Mouse (Mus musculus) kidney, postnatal 14 days (tissue): ENCODE results near the gene Lrmda.
A peak's percentile ranks its signal among the peaks of the same experiment; 100 is the strongest.

Experiments used
- DNase-seq: peaks from one replicate; pipeline ENCODE4 v3.0.0; 2022; ENCODE audit warnings: mixed read lengths

The Lrmda gene

GRCm38 (mm10) chr14:22813389-22813788, 793.9 kb downstream of the Lrmda start:
- DNase-seq, result peak; percentile 57

DNA sequence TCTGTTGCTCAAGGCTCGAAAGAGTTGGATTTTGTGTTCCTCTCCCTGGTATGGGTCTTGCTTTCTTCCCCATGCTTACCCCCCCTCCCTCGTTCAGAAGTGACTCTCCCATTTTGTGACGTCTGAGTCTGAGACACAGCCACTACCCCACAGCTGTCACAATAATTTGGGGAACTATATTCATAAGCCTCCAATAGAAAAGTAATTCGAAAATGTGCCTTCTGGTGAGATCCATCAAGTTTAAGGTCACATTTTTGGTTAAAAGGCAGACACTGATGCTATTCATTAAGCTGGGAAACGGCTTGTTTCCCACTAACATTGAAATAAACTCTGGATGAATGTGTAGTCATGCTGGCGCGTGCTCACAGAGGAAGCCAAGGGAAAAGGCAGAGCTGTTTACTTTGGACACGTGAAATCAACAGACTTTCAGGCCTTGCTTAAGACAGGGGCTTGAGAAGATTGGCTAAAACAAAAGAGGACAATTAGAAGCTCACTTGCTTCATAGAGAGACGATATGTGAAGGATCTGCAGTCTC, 795.4 kb downstream of the Lrmda start:
- DNase-seq, result peak; percentile 45

- peak; percentile 61 for DNase-seq
Observed at GRCm38 (mm10) chr14:22817346-22818201, 798.1 kb downstream of the Lrmda start.

DNA sequence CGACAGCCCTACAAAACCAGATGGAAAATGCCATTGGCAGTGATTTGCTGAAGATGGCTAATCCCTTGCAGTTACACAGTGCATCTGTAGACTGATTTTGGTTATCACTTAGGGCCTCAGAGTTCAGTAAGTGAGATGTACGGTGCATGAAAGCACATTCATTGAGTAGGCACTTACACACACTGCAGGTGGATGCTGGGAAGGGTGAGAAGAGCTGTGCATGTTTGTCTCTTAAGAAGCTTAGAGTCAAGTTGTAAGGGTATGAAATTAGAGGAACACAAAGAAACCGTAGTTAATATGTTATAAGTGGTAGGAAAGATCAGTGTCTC, 798.7 kb downstream of the Lrmda start:
- DNase-seq, result no peak

DNA sequence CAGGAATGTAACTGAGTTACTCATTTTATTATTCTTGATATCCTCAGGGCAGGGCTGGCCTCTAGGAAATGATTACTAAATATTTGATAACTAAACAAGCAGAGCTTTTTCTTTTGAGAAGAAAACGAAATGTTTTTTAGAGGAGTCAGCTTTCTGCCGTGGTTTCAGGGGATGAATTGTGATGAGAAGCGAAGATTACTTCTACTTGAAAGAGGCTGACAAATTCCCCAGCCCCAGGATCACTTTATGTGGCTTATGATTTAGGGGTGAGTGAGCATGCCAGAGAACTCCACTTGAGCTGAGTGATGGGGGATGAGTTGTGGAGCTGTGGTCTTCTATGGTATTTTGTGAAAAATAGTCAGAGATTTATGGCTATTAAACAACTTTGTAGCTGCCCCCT, 803.4 kb downstream of the Lrmda start:
- no peak for DNase-seq

DNA sequence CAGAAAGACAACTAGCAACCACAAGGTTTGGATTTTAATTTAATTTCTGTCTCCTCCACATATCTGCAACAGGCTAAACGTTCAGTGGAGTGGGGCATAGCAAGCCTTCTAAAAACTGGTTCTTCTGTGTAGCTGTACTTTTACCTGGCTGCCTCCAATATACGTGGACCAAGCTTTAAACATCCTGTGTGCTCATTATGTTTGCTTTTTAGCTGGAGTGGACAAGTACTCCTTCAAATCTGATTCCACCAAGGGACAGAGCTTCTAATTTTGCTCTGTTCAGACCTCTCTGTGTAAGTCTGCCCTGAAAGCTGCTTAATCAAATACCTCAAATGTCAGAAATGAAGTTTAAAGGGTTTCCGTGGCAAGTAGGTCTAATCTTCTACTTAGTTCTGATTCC, 807.3 kb downstream of the Lrmda start:
- DNase-seq, result no peak

GRCm38 (mm10) chr14:22837058-22837457, 817.5 kb downstream of the Lrmda start:
- no peak for DNase-seq

- DNase-seq, result no peak
Observed at GRCm38 (mm10) chr14:22841136-22841535, 821.6 kb downstream of the Lrmda start.

DNA sequence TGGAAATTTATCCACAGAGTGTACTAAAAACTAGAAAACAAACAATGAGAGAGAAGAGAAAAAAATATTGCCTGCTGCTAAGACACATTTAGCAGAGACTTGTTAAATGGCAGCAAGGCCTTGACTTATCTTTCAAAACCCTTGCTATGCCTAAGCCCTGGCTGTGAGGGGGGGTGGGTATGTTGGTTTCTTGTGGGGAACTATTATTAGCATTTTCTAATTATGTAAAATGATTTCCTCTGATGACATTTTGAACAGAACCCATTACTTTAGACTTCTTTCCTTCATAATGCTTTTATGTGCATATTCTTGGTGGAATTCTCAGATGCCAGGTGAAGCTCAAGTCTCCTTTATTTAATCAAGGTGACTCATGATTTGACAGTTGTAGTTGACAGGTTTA, 824.5 kb downstream of the Lrmda start:
- DNase-seq, result no peak

- DNase-seq, result no peak
Observed at GRCm38 (mm10) chr14:22845401-22845800, 825.9 kb downstream of the Lrmda start.

DNA sequence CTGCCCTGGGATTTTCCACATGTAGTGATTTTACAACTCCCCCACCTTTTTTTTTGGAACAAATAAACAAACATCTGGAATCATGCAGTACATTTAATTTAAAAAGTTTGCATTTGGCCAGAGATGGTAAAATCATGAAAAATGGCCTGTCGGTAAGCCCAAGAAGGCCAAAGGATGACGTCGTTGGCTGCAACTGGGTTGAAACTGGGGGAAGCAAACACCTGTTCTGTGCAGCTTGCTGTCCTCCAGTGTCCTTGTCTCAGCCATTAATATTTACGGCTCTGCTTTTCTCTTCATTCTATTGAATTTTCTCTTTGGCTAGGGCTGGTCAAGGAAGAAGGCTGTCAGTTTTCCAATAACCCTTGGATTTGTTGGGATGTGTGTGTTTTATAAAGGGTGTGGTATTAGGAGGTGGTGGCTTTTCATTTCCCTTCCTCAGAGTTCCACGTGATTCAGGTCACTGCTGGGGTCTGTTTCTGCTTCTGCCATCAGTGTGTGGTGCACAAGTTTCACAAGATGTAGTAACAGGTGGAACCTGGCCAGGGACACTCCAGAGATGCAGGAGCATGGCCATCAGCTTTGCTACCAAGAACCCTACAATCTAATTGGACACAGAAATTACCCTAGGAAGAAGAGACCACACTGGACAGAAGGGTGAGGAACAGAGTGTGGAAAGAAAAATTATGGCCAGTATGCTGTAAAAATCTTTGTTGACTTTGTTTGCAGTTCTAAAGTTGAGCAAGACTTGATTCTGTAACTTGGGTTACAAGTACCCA, 827.7 kb downstream of the Lrmda start:
- DNase-seq, result no peak

- DNase-seq, result peak; percentile 36
Observed at GRCm38 (mm10) chr14:22849108-22849507, 829.6 kb downstream of the Lrmda start.

- DNase-seq, result no peak
Observed at GRCm38 (mm10) chr14:22860631-22861030, 841.1 kb downstream of the Lrmda start.

DNA sequence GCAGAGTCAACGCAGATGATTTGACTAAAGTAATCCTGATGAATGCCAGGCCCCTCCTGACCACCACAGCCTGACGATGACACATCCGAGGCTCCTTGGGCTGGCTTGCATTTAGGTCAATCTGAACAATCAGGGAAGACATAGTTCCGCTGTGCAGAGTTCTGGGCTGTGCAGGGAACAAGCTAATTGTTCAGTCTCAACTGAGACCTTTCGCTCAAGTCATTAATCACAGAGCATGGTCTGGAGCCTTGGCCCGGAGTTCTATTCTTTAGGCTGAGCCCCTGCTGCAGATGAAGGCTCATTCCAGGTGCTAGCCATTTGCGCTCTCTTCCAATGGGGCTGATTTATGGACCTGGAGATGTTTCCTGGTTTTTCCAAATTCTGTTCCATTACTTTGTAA, 844.6 kb downstream of the Lrmda start:
- DNase-seq, result no peak

DNA sequence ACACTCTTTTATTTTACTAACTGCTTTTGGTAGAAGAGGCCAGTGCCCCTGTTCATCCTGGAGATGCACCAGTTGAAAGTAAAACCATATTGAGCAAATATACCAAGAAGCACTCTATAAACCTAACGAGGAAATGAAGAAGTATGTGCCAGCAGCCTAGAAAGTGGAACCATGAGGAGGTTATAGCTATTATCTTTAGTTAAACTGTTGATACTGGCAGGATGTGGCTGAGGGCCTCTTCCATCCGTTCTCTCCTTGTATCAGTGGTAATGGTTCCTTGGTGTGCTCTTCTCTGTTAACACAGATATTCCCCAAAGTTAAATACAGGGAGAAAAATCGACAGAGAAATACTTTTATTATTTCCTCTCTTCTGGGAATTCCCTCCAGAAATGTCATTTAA, 855.1 kb downstream of the Lrmda start:
- DNase-seq, result no peak

- DNase-seq, result no peak
Observed at GRCm38 (mm10) chr14:22887182-22887581, 867.7 kb downstream of the Lrmda start.

DNA sequence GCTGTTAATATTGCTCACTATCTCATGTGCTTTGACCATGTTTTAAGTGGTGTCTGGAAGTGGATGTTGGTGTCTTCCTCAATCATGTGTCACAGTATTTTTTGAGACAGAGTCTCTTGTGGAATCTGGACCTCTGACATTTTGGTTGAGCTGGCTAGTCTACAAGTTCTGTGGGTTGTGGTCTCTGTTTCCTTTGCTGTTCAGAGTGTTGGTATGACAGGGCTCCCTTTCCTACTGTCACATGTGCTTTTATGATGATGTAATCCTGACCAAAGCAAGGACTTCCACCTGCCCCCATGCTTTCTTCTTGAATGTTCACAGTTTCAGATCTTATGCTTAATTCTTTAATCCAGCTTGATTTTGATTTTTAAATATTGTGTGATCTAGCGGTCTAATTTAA, 879.8 kb downstream of the Lrmda start:
- no peak for DNase-seq

DNA sequence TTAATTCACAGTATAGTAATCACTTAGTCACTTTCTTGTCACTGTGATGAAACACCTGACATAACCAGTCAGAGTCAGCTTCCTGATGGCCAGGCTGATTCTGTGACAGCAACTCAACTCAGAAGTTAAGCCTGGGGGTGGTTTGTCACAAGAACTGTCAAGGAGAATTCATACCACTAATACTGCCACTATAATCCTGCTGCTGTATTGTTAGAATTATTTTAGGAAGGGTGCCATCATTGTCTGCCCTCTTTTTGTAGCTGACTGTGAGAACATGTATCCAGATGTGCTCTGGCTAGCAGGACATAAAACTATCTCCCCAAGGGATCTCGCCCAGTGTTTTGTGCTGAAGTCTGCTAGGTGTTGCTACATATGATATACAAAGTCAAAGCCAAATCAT, 882.6 kb downstream of the Lrmda start:
- DNase-seq, result no peak

DNA sequence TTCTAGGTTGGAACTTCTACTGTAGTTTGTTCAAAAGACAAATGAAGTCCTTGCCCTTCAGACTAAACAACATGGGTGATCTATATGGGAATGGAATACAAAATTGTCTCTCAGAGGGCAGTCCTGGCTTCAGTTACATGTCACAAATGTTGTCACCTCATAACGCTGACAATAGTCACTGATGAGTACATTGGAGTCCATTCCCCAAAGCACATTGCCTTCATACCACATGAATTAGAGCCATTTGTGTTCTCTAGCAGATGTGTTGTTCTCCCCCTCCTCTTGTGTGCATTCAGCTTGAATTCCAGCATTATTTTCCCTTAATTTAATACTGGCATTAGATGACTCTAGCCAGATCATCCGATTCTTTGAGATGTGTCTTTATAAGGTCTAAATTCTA, 883.4 kb downstream of the Lrmda start:
- DNase-seq, result no peak

DNA sequence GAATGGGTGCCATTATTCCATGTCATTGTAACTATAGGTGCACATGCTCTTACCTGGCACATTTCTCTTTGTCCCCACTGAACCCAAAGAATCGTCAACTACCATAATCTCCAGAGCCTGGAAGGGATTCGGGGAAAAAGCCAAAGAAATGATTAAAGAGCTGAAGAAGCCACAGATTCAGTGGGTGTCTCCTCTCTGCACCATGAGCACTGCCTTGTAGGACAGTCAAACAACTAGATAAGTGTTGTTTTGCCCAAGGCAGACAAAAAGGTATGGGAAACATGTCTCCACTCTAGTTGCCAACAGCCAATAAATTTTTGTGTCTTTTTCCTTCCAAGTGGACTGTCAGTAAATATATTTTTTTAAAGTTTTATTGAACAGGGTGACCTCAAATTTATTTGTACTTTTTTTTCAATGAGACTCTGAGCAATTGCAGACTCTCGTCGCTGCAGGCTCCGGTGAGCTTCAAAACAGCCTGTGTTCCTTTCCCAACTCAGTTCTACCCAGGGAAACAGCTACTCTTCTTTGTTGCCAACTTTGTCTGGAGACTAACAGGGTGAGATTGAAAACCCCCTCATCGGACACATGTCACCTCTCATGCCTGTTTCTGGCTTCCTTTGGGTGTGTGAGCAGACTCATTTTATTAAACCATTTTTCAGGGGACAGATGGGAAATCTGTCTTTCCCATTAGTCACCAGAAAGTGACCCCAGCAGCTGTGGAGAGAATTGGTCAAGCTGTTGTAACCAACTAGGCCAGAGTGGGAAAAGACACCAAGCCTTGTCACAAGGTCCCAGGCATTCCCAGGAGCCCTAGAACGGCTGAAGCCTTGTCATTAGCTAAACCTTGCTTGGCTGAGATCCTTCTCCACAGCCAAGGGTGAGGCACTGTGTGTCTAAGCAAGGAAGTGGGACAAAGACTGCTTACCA, 886.5 kb downstream of the Lrmda start:
- DNase-seq, result peak; percentile 12

DNA sequence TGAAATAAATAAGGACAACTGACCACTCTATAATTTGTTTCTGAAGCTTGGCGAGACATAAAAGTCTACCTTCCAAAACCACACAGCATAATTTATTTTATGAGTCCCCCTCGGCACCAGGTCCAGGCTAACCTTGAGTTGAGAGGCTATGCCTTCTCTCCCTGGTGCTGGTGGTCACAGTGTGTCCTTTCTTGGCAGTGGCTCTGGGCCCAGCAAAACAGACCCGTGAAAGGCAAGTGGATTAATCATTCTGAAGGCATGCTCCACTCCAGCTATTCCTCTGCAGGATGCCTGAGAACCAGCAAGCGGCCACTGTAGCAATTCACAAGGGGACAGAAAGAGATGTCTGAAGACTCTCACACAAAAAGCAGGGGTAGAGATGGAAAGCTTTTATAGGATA, 887.2 kb downstream of the Lrmda start:
- DNase-seq, result peak; percentile 13

GRCm38 (mm10) chr14:22907221-22907620, 887.7 kb downstream of the Lrmda start:
- peak; percentile 19 for DNase-seq

DNA sequence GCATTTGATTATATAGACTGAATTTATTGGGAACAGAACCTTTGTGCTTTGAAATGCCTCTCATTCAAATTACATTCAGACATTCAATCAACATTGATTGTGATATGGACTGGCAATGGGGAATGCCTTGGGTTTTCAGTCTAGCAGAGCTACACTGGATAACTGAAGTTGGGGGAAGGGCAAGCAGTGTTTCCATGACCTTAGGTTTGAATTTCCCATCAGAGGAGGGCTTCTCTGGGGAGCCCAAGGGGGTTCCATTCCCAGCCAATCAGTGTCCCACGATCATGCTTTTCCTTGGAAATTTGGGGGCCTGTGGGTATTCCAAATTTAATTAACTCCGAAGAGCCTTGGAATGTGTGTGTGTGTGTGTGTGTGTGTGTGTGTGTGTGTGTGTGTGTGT, 888.5 kb downstream of the Lrmda start:
- no peak for DNase-seq
